Mouse (Mus musculus): ENCODE results near the gene Zranb3. TPM values are rescaled to one million over a fixed set of nuclear protein-coding genes. Genes with fewer than 3 reads are reported as not detected.

Gene Zranb3
- polyA plus RNA-seq, 1 experiment: not detected

DNA sequence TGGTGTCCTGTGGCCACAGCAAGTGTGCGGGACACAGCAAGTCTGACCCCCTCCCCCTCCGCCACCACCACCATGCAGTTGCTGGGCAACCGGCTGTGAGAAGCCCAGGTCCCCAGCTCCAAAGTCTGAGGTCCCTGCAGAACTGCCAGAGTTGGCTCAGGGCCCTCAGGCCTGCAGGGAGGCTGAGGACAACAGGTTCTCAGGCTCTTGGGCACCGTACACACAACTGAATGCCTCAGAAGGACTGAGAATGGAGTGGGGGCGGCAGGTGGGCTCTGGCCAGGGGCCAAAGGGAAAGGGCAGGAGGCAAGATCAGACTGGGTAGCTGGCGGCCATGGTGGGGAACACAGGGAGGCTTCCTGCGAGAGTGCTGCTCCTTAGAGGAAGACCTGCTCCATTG lies 20.0 kb downstream of the Zranb3 start:
- Histone ChIP-seq H3K4me3 (ENCODE audit: insufficient read depth, low read depth, low read length) (no peak overlapping the region), H3K27ac (ENCODE audit: insufficient read depth, low read depth, low read length) (no peak overlapping the region), H3K4me1 (ENCODE audit: control insufficient read depth, insufficient read depth, low read length) (0 out of 2 replicates have a peak, but pooled peaks cover 4% of the 10 kb centered on the region)
- TF ChIP-seq CTCF (IDR thresholded peaks at IDR 0.05; ENCODE audit: insufficient read depth, low read depth, low read length): no peak
- no peak for TF ChIP-seq POLR2A (IDR thresholded peaks at IDR 0.05; ENCODE audit: insufficient read depth, low read depth, low read length)
- WGBS: 57% methylated on average over 7 of the region's 7 CpGs

DNA sequence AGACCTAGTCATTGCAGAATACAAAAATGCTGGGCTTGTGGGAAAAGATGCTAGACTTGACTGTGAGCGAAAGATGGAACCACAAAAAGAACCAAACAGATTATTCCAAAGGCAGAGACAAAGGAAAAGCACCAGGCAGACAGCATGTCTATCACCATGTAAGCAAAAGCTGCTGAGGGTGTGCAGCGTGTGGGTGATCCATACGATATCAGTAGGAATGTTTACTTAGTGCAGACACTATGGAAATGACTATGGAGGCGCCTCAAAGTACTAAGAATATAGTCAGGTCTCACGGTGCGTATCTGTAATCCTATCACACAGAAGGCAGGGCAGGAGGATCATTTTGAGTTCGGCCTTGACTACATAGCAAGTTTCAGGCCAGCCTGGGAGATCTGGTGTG lies 21.0 kb downstream of the Zranb3 start:
- 89% methylated on average over 7 of the region's 7 CpGs for WGBS
- Histone ChIP-seq H3K4me3 (ENCODE audit: insufficient read depth, low read depth, low read length) (no peak overlapping the region), H3K27ac (ENCODE audit: insufficient read depth, low read depth, low read length) (no peak overlapping the region), H3K4me1 (ENCODE audit: control insufficient read depth, insufficient read depth, low read length) (0 out of 2 replicates have a peak, but pooled peaks cover 4% of the 10 kb centered on the region)
- TF ChIP-seq CTCF (IDR thresholded peaks at IDR 0.05; ENCODE audit: insufficient read depth, low read depth, low read length) (no peak), POLR2A (IDR thresholded peaks at IDR 0.05; ENCODE audit: insufficient read depth, low read depth, low read length) (no peak)

DNA sequence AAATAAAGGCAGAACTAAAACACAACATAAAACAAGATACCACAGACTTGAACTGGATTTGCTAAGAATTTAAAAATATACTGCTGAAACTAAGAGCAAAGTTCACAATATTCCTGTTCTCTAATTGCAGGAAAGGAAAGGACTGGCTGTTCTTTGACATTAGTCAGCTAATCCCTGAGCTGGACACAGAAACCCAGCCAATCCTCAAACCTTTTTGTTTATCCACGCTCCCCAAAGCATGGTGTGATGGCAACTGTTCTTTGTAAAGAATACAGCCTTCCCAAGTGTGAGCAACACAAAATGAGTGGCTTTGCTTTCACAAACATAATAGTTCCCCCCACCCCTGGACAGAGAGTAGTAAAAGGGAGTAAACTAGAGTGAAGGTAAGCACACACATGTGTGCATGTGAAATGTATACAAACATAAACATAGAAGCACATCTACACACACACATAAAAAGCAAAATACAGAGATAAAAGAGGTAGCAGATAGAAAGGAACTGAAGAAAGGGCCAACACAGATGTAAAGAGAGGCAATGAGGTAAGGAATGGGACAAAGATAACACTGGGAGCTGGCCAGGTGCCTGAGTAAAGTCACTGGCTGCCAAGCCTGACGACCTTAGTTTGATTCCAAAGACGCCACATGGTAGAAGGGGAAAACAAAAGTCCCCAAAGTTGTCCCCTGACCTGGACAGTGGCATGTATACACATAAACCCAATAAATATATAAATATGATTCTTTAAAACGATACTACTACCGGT lies 21.7 kb downstream of the Zranb3 start:
- 68% methylated on average over 5 of the region's 5 CpGs for WGBS
- H3K27ac ChIP-seq (ENCODE audit: insufficient read depth, low read depth, low read length): no peak overlapping the region
- no peak for TF ChIP-seq POLR2A (IDR thresholded peaks at IDR 0.05; ENCODE audit: insufficient read depth, low read depth, low read length)
- no peak for TF ChIP-seq CTCF (IDR thresholded peaks at IDR 0.05; ENCODE audit: insufficient read depth, low read depth, low read length)

DNA sequence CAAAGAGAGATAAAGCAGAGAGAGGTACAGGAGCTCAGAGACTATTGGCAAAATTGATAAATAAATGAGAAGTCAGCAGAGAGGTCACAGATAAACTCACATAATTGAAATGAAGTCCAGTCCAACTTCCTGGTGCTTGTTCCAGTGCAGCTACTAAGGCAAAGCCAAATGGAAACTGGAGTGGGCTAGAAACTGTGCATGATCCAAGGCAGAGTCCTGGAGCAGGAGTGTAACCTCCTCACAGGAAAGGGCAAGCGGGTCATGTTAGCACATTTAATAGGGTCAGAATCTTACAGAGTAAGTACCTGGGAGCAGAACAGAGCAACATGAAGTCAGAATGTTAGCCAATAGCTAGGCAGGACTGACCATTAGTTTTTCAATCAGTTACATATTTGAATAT lies 24.2 kb downstream of the Zranb3 start:
- H3K4me3 ChIP-seq (ENCODE audit: insufficient read depth, low read depth, low read length): no peak overlapping the region
- 0 out of 2 replicates have a peak, but pooled peaks cover 4% of the 10 kb centered on the region for H3K4me1 ChIP-seq (ENCODE audit: control insufficient read depth, insufficient read depth, low read length)
- WGBS: 100% methylated on average over 1 of the region's 1 CpGs
- TF ChIP-seq POLR2A (IDR thresholded peaks at IDR 0.05; ENCODE audit: insufficient read depth, low read depth, low read length) (no peak), CTCF (IDR thresholded peaks at IDR 0.05; ENCODE audit: insufficient read depth, low read depth, low read length) (no peak)
- H3K27ac ChIP-seq (ENCODE audit: insufficient read depth, low read depth, low read length): peak overlapping the region; percentile 90

More for the DNA sequence above, 21.7 kb downstream of the Zranb3 start:
- H3K4me3 ChIP-seq (ENCODE audit: insufficient read depth, low read depth, low read length): no peak overlapping the region
- 0 out of 2 replicates have a peak, but pooled peaks cover 4% of the 10 kb centered on the region for H3K4me1 ChIP-seq (ENCODE audit: control insufficient read depth, insufficient read depth, low read length)

DNA sequence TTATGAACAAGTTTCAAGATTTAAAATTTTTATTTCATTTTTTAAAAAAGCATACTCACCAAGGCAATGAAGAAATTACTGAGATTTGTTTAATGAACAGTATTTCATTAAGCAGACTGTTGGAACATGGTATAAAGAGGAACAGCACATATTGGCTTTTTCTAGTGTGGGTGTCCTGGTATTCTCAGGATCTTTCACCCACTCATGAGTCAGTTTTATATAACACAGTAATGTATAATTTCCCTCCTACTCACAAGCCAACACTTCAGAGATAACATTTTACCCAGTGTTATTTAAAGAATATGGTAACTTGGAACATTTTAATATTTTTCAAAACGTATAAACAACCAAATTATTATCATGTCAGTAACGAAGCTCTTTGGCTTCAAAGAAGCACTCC lies 25.1 kb downstream of the Zranb3 start:
- Histone ChIP-seq H3K4me1 (ENCODE audit: control insufficient read depth, insufficient read depth, low read length) (0 out of 2 replicates have a peak, but pooled peaks cover 2% of the 10 kb centered on the region), H3K4me3 (ENCODE audit: insufficient read depth, low read depth, low read length) (no peak overlapping the region), H3K27ac (ENCODE audit: insufficient read depth, low read depth, low read length) (no peak overlapping the region)
- WGBS: 39% methylated on average over 2 of the region's 2 CpGs
- TF ChIP-seq POLR2A (IDR thresholded peaks at IDR 0.05; ENCODE audit: insufficient read depth, low read depth, low read length): no peak
- TF ChIP-seq CTCF (IDR thresholded peaks at IDR 0.05; ENCODE audit: insufficient read depth, low read depth, low read length): no peak

DNA sequence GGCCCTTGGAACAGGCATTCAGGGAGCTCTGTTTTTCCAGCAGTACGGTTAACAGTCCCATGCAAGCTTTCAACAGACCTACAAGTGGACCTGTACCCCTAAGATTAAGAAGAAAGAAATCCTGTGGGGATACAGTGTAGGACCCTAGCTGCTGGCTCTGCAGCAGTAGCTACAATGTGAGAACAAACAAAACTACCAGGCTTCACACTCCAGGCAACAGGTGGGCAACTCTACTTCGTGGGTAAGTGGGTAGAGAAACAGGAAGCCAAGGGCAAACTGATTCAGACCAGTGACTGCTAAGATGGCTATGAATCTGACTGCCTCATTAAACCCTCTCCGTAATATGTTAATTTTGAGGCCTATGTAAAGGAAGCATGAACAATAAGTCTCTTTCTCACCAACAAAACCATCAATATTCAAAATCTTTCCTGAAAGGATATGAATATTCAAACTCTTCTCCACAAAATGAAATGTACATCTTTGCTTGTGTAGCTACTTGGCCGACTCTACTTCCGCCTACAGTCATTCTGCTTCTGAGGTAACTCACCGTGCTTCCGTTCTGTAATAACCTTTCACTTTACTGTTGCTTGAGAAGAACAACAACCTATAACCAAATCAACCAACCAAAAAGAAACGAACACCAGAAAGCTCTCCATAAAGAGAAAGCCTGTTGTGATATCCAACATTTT lies 25.9 kb downstream of the Zranb3 start:
- 52% methylated on average over 8 of the region's 8 CpGs for WGBS

DNA sequence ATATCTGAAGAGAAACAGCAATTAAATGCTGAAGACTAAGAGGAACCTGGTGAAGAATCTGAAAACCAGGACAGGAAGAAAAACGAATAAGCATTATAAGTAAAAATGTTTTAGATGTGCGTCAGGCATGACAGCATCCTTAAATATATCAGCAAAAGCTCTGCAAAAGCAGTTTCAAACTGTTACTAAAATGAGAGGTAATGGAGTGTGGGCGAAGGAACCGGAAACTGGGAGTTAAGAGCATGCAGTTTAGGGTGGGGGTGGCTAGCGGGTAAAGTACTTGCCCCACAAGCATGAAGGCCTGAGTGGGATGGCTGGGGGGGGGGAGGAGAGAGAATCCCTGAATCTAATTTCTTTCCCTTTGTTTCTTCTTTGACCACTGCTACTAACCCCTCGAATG lies 29.8 kb downstream of the Zranb3 start:
- TF ChIP-seq POLR2A (IDR thresholded peaks at IDR 0.05; ENCODE audit: insufficient read depth, low read depth, low read length): no peak
- TF ChIP-seq CTCF (IDR thresholded peaks at IDR 0.05; ENCODE audit: insufficient read depth, low read depth, low read length): no peak
- H3K4me3 ChIP-seq (ENCODE audit: insufficient read depth, low read depth, low read length): no peak overlapping the region
- H3K4me1 ChIP-seq (ENCODE audit: control insufficient read depth, insufficient read depth, low read length): no peaks in the 10 kb centered on the region
- WGBS: 68% methylated on average over 6 of the region's 6 CpGs
- H3K27ac ChIP-seq (ENCODE audit: insufficient read depth, low read depth, low read length): no peak overlapping the region

More for the DNA sequence above, 25.9 kb downstream of the Zranb3 start:
- TF ChIP-seq POLR2A (IDR thresholded peaks at IDR 0.05; ENCODE audit: insufficient read depth, low read depth, low read length) (no peak), CTCF (IDR thresholded peaks at IDR 0.05; ENCODE audit: insufficient read depth, low read depth, low read length) (no peak)
- H3K27ac ChIP-seq (ENCODE audit: insufficient read depth, low read depth, low read length): peak overlapping the region; percentile 78
- no peaks in the 10 kb centered on the region for H3K4me1 ChIP-seq (ENCODE audit: control insufficient read depth, insufficient read depth, low read length)
- H3K4me3 ChIP-seq (ENCODE audit: insufficient read depth, low read depth, low read length): no peak overlapping the region

DNA sequence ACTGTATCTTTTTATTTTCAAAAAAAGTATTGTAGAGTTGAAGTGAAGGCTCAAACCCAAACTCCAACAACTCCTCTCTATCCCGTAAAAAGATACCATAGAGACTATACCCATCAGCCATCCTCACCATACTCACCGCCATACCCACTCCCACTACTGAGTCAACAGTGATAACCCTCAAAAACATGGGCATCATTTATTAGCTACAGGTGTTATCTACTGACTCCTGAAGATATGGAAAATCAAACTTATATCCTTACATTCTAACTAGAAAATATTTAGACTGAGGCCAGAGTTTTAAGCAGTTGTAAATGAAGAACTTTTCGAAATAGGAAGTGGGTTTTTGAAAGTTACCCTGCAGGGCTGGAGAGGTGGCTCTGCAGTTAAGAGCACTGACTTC lies 32.8 kb downstream of the Zranb3 start:
- 99% methylated on average over 3 of the region's 3 CpGs for WGBS
- H3K4me1 ChIP-seq (ENCODE audit: control insufficient read depth, insufficient read depth, low read length): no peaks in the 10 kb centered on the region
- no peak overlapping the region for H3K27ac ChIP-seq (ENCODE audit: insufficient read depth, low read depth, low read length)
- TF ChIP-seq POLR2A (IDR thresholded peaks at IDR 0.05; ENCODE audit: insufficient read depth, low read depth, low read length) (no peak), CTCF (IDR thresholded peaks at IDR 0.05; ENCODE audit: insufficient read depth, low read depth, low read length) (no peak)
- no peak overlapping the region for H3K4me3 ChIP-seq (ENCODE audit: insufficient read depth, low read depth, low read length)

DNA sequence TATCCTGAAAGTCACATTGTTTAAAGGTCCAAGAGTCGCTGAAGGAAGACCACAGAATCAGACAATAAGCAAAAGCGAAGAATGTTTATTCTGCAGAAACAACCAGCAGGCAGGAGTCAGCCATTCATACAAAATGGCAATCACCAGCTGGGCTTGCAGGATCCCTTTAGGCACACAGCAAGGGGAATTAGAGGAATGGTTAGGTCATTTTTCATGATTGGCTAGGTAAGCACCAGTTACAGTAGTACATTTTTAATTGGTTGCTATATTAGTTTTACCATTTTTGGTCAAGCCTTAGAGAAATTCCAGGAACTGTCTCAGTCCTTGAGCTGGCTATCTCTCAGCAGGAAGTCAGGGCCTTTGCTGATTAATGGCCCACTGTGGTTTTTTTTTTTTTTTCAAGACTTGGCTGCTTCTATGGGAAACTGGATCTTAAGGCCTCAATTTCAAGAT lies 33.9 kb downstream of the Zranb3 start:
- WGBS: 95% methylated on average over 2 of the region's 2 CpGs
- no peak overlapping the region for H3K4me3 ChIP-seq (ENCODE audit: insufficient read depth, low read depth, low read length)
- TF ChIP-seq POLR2A (IDR thresholded peaks at IDR 0.05; ENCODE audit: insufficient read depth, low read depth, low read length): no peak
- TF ChIP-seq CTCF (IDR thresholded peaks at IDR 0.05; ENCODE audit: insufficient read depth, low read depth, low read length): no peak
- H3K27ac ChIP-seq (ENCODE audit: insufficient read depth, low read depth, low read length): no peak overlapping the region
- H3K4me1 ChIP-seq (ENCODE audit: control insufficient read depth, insufficient read depth, low read length): no peaks in the 10 kb centered on the region

Measured in olfactory bulb, adult 2 months (tissue).